Mouse (Mus musculus): Measurements from ENCODE around the gene Trim52.

DNA sequence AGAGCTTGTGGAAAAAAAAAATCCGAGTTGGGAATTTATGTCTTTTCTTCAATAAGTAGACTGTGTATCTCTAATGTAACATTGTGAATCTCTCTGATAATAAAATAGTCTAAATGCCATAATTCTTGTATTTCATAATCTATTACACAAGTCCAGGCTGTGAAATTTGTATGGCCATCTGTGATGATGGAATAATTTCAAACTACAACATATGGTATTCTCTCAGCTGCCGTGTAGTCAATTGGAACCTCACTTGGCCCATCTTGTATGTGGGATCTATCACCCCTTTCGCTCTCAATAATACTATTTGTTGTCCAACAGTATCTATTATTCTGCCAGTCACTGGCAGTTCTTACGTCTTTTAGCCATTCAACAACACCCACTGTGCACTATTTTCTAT is 9.2 kb upstream of the Trim52 start:
- no peak for TF ChIP-seq MAX (IDR thresholded peaks at IDR 0.05; ENCODE audit: low read length)
- TF ChIP-seq ZNF384 (IDR thresholded peaks at IDR 0.05; ENCODE audit: low read depth, low read length): no peak
- no peak for TF ChIP-seq POLR2AphosphoS2 (IDR thresholded peaks at IDR 0.05; ENCODE audit: low read depth, low read length)
- no peak for TF ChIP-seq MAFK (IDR thresholded peaks at IDR 0.05; ENCODE audit: insufficient replicate concordance, low read length)
- no peak for TF ChIP-seq TBP (conservative IDR thresholded peaks at IDR 0.05; ENCODE audit: low read depth, low read length)
- TF ChIP-seq NELFE (IDR thresholded peaks at IDR 0.05; ENCODE audit: low read depth, low read length): no peak
- no peak for TF ChIP-seq CTCF (conservative IDR thresholded peaks at IDR 0.05 in 1 of 2, IDR thresholded peaks at IDR 0.05 in 1 of 2; ENCODE audit: low read depth in 2 of 2, low read length in 2 of 2)
- no peak for TF ChIP-seq MEF2A (IDR thresholded peaks at IDR 0.05; ENCODE audit: borderline replicate concordance, low read depth, low read length)
- no peak for TF ChIP-seq MAZ (IDR thresholded peaks at IDR 0.05; ENCODE audit: low read depth, low read length)
- TF ChIP-seq NRF1 (IDR thresholded peaks at IDR 0.05; ENCODE audit: low read depth, low read length): no peak
- TF ChIP-seq POLR2A (IDR thresholded peaks at IDR 0.05; ENCODE audit: low read depth, low read length): no peak
- no peak for TF ChIP-seq HCFC1 (IDR thresholded peaks at IDR 0.05; ENCODE audit: low read depth, low read length)
- TF ChIP-seq USF1 (IDR thresholded peaks at IDR 0.05; ENCODE audit: low read depth, low read length): no peak
